Mouse (Mus musculus) Muller cell, postnatal 12 days (primary cell): ENCODE results near the gene Rdh8.
"Not testable (repeated sequence)": the region's sequence is repeated elsewhere in the genome, so short reads cannot be mapped to it uniquely, and the experiment has no call there.

Source experiments
- DNase-seq: peaks from one replicate; pipeline ENCODE4 v3.0.0-alpha.2; 2015; ENCODE audit errors: inconsistent ontology term

Rdh8 gene

DNA sequence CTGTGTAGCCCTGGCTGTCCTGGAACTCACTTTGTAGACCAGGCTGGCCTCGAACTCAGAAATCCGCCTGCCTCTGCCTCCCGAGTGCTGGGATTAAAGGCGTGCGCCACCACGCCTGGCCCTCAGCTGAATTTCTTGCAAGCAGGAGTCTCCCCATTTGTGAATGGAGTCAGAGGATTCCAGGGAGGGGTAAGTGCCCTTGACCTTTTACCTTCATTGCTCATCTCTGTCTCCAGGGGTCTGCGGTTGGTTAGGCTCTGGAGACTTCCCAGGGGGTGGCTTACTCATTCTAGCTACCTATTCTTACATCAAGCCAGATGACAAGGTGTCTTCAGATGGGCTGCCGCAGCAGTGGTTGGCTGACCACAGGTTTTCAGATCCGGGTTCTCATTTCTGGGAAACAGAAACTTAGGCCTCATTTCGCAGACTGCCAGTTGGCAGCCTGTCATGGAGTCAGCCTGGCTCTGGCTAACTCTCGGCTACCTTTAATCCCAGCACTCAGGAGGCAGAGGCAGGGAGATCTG, 17.2 kb downstream of the Rdh8 start:
- DNase-seq = not testable (repeated sequence)

DNA sequence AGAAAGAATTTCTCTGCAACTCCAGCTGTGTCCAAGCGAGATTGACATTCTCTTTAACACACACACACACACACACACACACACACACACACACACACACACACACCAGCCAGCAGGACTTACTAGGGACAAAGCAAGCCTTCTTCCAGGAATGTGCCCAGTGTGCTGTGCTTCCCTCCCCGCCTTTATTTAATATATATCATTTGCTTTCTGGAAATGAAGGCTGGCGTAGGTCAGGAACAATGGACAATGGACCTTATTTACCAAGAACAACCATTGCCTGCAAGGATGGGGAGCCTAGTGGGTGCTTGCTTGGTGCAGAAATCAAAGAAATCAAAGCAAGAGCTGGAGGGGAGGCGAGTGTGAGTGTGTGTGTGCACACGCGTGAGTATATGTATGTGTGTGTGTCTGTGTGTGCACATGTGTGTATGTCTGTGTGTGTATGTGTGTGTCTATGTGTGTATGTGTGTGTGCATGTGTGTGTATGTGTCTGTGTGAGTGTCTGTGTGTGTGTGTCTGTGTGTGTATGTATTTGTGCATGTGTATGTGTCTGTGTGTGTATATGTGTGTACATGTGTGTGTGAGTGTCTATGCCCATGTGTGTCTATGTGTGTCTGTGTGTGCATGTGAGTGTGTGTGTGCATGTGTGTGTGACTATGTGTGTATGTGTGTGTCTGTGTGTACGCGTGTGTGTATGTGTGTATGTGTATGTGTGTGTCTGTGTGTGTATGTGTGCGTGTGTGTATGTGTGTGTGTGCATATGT, 19.1 kb downstream of the Rdh8 start:
- DNase-seq = no peak

GRCm38 (mm10) chr9:20838931-20839330, 20.6 kb downstream of the Rdh8 start:
- no peak for DNase-seq

DNA sequence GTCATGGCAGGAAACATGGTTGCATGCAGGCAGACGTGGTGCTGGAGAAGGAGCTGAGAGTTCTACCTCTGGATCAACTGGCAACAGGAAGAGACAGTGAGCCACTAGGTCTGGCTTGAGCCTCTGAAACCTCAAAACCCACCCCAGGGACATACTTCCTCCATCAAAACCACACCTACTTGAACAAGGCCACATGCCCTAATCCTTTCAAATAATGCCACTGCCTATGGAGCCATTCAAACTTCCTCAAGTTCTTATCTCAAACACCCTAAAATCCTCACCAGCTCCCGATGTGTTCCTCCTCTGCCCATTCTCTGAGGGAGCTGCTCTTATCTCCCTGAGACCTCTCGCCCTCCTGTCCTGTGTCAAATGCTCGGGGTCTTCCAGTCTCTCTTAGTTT, 23.9 kb downstream of the Rdh8 start:
- no peak for DNase-seq

GRCm38 (mm10) chr9:20842670-20843069, 24.4 kb downstream of the Rdh8 start:
- peak; percentile 29 for DNase-seq

- no peak for DNase-seq
Measured at GRCm38 (mm10) chr9:20850179-20850578, 31.9 kb downstream of the Rdh8 start.

DNA sequence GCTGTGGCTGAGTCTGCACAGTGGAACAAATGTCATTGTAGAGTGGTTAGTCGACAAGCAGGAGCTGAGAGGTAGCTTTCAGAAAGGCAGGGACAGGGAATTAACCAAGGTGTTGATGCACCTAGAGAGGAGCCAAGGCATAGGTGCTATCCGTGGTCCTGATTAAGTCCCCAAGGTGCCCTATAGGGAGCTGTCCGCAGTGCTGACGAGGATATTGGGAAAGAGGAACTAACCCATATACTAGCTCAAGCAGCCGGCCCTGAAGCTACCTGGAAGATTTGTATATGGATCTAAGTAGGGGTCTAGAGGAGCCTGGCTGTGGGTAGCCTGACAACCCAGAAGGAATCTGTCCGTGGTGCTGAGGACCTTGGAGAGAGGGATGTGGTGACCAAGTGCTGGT, 38.8 kb downstream of the Rdh8 start:
- peak; percentile 50 for DNase-seq

- DNase-seq = no peak
Measured at GRCm38 (mm10) chr9:20859926-20860325, 41.6 kb downstream of the Rdh8 start.

GRCm38 (mm10) chr9:20861821-20862220, 43.5 kb downstream of the Rdh8 start:
- no peak for DNase-seq

GRCm38 (mm10) chr9:20862225-20862624, 43.9 kb downstream of the Rdh8 start:
- DNase-seq = peak; percentile 32

- no peak for DNase-seq
Measured at GRCm38 (mm10) chr9:20866879-20867278, 48.6 kb downstream of the Rdh8 start.

DNA sequence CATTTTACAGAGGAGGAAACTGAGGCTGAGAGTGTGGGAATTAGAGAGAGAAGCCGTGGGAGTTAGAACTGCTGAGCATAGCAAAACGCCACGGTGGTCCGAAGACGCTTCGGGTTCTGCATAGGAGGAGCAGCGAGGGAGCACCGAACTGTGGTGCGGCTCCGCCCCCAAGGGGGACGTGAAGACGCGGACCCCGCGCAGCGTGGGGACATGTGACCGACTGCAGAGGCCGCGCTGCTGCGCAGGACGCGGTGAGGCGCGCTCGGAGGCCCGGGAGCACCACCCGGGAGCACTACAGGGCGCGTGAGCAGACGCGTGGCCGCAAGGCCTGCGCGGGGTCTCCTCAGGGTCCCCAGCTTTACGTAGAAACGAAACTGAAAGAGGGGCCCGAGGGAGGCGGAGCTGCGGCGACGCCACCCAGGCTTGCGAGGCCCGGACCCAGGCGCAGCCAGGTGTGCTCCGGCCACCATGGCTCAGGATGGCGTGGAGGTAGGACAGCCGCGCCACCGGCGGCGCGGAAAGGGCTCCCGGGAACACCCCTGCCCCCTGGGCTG, 50.2 kb downstream of the Rdh8 start, which contains the start of gene A230050P20Rik:
Gene A230050P20Rik (plus strand): TSS at position 195 of the 554 bp plus-strand sequence.
- peak; percentile 52 for DNase-seq

GRCm38 (mm10) chr9:20869246-20869645, 50.9 kb downstream of the Rdh8 start:
- DNase-seq = no peak

DNA sequence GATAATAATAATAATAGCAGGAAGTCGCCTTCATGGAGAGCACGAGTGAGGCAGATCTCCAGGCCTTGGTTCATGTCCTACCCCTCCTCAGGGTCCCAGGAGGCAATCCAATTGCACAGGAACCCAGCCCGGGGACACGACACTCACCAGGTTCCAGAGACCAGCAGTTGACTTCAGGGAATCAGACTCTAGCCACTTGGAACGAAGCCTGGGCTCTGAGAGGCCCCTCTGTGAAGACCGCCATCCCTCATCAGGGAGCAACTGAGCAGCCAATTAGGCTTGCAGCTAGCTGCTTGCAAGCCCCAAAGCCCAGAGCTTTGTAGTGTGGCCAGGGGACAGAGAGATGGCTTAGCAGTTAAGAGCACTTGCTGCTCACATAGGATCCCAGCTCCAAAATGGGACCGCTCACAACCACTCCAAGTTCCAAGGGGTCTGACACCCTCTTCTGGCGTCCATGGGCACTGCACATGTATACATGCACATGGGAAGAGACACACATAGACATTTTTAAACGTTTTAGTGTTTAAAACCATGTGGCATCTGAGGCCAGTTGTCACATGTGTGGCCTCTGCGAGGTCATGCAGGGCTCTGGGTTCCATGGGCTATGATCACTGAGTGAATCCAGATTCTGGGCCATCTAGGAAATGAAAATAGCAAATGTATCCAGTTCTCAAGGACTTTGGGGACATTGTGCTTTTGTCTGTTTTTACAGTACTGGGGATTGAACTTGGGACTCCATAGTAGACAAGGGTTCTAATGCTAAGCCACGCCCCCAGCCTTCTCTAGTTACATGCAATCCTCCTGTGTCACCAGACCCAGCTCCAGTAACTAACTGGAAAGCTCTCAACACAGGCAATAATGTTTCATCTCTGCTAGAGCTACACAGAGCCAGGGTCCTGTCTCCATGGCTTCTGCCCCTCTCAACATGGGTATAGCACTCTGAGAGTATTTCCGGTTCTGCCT, 52.2 kb downstream of the Rdh8 start:
- DNase-seq = no peak

DNA sequence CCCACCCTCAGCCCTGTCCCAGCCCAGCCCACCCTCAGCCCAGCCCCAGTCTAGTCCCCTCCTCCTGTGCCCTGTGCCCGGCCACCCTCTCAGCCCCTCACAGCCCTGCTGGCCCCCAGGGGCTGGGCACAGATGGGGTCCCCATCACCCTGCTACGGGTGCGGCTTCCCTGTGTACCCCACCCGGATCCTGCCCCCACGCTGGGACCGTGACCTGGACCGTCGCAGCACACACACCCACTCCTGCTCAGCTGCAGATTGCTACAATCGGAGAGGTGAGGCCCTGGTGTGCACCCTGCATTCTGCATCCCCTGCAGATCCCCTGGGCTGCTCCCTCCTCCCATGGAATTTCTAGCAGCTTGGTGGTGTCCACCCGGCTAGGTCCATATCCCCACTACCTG, 54.7 kb downstream of the Rdh8 start:
- DNase-seq = no peak

GRCm38 (mm10) chr9:20873521-20873920, 55.2 kb downstream of the Rdh8 start:
- DNase-seq = no peak

GRCm38 (mm10) chr9:20875021-20875790, 56.9 kb downstream of the Rdh8 start:
- no peak for DNase-seq
